Mouse (Mus musculus) cerebellum, postnatal 14 days (tissue): ENCODE results near the gene Lmo1.

Experiments
- DNase-seq, 2 experiments: peaks; one replicate each; pipeline ENCODE4 v3.0.0; 2021; ENCODE audit warnings: mixed read lengths in 2 of 2

Gene Lmo1

GRCm38 (mm10) chr7:109174949-109175669, at the start of gene Lmo1:
Lmo1 (minus strand) TSS chr7:109175207.
- peak; percentile 58 to 64 for DNase-seq

- no peak for DNase-seq
Measured at GRCm38 (mm10) chr7:109221716-109222110, 46.7 kb upstream of the Lmo1 start.

GRCm38 (mm10) chr7:109220766-109221715, 46.0 kb upstream of the Lmo1 start:
- no peak for DNase-seq

DNA sequence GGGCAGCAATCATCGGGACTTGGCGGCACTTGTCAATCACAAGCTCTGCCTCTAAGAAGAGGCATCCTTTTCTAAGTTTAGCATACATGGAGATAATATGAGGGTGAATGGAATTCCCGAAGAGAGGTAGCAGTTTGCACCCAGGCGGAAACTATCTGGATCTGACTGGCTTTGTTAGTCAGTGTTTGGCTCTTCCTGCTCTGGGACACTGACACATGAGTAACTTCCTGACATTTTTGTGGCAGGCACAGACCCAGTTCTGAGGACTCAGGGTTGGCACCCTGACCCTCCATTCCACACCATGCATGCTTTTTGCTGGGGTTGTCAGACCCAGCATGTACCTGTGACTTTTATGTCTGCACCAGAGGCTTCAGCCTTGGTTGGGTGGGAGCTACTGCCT, 45.0 kb upstream of the Lmo1 start:
- DNase-seq = no peak

- no peak for DNase-seq
Measured at GRCm38 (mm10) chr7:109218977-109219271, 43.9 kb upstream of the Lmo1 start.

DNA sequence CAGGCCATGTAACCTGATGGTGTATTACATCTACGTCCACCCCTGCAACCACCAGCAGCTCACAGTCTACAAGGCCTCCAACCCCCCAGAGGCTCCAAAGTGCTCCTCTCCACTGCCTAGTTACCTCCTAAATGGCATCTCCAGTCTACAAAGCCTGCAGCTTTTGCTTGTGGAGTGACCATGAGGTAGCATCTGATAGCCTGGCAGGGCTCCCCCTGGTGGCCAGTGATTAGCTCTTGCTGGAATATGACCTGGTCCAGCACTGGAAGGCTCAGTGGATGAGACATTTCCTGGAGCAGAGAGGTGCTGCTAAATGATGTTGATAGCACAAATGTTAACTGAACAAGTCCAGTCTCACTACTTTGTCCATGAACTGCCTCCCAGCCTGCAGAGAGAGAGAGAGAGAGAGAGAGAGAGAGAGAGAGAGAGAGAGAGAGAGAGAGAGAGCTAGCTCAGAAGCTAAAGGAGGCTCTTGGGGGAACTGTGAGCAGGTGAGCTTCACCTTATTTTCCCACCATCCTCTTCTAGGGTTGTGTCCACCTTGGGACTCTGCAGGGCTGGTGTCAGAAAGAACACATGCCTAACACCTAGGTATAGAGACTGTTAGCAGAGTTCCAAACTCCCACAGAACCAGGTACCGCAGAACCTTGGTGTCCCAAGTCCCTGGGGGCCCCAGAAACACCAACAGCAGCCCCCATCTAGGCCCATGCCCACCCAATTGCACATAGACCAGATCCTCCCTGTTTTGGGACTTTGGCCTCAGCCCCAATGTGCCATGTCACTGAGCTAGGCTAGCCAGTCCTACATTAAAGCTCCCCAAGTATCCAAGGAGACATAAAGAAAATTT, 43.3 kb upstream of the Lmo1 start:
- DNase-seq = peak; percentile 91 to 95

GRCm38 (mm10) chr7:109209804-109210203, 34.8 kb upstream of the Lmo1 start:
- DNase-seq = no peak

DNA sequence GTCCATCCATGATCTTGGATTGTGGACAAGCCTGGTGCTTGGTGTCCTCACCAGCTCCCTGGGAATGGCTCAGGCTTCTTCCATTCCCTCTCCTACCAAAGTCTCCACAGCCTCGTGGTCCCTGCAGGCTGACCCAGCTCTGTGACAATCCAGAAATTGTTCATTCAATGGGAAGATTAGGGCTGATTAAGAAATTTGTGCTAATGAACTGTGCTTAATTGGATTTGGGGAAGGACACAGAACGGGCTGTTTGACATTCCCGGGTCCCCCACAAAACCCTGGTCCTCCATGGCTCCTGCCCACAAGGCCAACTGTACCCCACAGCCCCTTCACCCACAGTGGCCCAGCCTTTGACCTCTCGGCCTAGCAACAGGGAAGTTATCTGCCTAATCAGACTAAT, 32.8 kb upstream of the Lmo1 start:
- no peak for DNase-seq

DNA sequence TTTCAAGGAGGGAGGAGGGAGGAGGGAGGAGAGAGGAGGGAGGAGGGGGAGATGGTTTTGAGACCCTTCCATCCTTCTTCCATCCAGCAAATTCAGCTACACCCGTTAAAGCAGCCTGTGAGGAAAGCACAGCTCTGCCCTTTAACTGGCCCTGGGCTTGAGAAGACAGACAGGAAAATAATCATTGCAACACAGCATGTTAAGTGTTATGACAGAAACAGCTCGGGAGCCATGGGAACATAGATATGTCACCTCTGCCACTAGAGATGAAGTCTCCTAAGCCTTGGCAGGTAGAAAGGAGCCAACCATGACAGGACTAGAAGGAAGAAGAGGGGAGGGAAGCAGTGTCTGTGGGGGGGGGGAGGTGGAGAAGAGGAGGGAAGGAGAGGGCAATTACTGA, 31.4 kb upstream of the Lmo1 start:
- no peak for DNase-seq

DNA sequence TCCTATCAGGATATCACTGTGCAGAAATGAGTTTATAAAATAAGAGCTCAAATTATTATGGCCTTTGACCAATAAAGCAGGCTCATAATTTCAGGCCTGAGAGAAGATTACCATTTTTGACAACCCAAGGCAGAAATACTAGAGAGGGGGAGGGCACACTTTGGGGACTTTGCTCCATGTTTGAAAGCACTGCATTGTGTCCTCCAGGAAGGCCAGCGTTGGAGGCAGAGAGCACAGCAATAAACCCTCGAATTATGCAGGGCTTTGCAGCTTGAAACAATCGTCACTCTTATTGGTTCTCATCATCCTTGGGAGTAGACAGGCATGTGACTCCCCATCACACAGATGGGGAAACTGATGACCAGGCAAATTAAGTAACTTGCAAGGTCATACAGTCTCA, 28.1 kb upstream of the Lmo1 start:
- DNase-seq = no peak

GRCm38 (mm10) chr7:109200559-109200958, 25.6 kb upstream of the Lmo1 start:
- no peak for DNase-seq

DNA sequence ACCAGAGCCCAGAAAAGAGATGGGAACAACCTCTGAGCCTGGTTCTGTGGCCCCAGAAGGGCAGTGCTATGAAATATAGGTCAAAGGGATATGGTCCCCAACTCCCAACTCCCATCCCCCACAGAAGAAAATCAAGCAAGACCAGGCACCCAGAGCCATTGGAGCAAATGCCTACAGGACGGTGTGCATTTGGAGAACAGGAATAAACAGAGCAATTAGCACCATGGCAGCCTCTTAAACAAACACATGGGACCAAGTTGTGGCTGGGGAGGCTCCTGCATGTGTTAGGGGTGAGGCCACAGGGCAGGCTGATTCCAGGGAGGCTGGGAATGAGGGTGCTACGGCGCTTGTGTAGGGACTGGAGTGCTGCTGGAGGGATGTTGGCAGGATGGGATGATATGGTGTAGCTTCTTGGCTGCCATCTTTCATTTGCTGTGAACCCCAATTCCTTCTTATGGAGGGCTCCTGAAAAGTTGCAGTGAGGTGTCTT, 22.2 kb upstream of the Lmo1 start:
- no peak for DNase-seq

DNA sequence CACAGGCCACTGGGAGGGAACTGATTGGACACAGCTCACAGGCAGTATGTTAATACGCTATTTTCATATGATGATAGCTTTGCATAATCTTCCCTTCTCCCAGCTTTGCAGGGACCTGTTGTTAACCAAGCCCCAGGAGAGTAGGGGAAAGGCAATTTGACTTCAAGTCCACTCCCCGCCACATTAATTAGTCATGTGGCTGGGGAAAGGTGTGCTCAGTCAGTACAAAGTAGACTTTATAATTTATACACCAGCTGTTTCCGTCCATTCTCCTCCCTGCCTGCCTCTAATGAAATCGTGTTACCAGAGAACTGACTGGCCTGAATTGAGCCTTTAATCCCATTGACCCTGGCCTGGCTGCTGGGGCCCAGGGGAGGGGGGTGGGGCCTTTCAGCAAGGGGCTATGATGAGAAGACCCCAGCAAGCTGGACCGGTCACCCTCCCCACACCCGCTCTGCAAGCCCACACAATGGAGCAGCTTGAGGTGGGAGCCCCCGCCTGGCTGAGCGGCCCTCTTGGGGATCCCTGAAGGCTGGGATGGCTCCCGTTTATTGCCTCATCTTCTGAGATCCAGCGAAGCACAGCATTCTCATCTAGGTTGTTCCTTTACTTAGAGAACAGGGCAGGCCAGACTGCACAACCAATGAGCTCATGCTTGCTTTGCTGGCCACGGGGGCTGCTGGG, 21.5 kb upstream of the Lmo1 start:
- no peak for DNase-seq

DNA sequence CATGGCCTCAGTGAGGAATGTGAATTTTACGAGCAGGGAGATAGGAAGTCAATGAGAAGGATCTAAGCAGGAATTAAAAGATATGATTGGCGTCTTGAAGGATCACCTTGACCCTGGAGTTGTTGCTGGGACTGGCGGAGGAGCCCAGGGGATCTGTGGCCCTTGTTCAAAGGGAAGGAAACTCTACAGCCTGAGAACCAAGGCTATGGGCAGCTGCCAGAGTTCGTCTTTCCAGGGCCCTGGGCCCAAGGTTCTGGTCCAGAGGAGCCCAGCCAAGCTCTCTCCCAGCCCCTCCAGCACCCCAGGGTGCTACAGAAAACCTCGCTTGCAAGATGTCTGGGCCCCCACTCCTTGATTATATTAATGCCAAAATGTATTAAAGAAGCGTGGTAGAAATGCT, 21.0 kb upstream of the Lmo1 start:
- no peak for DNase-seq

- DNase-seq = no peak
Measured at GRCm38 (mm10) chr7:109194850-109195249, 19.8 kb upstream of the Lmo1 start.

- DNase-seq = no peak
Measured at GRCm38 (mm10) chr7:109187244-109188035, 12.4 kb upstream of the Lmo1 start.

DNA sequence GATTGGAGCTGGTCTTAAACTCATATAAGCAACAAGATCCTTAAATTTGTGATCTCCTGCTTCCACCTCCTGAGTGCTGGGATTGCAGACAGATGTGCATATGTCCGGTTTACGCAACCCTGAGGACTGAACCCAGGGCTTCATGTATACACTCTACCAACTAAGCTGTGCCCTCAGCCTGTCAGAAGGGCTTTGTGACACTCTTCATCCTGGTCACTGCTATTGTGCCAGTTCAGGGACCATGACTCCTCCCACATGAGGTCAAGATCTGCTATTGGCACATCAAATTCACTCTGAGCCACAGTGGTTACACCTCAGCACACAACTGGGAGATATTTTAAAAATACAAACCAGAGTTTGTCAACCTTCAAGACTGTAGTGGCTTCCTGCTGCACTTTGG, 11.0 kb upstream of the Lmo1 start:
- no peak for DNase-seq

DNA sequence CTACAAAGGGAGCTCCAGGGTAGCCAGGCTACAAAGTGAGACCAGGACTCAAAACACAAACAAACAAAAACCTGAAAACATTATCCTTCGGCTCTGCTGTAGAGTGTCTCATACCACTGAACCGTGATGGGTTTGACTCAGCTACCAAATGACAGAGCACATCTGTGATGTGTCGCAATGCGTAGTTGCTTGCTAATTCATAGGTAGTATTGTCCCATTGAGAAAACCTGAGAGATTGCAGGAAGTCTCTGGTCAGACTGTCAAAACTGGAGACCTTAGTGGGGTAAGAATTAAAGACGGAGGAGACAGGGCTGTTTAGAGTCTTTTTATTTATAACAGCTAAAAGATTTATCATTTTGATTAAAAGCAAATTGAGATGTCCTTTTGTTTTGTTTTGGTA, 10.6 kb upstream of the Lmo1 start:
- DNase-seq = no peak

GRCm38 (mm10) chr7:109176688-109177087, 1.7 kb upstream of the Lmo1 start:
- no peak for DNase-seq

GRCm38 (mm10) chr7:109175670-109176625, 941 bp upstream of the Lmo1 start:
- DNase-seq = no peak
